Mouse (Mus musculus) fibroblast of lung, adult 2 months (primary cell): Measurements from ENCODE around the gene Slc16a10.

ENCODE experiments used
- DNase-seq: peaks from one replicate; pipeline ENCODE4 v3.0.0-alpha.2; 2011; ENCODE audit warnings: low read depth

Slc16a10 gene

DNA sequence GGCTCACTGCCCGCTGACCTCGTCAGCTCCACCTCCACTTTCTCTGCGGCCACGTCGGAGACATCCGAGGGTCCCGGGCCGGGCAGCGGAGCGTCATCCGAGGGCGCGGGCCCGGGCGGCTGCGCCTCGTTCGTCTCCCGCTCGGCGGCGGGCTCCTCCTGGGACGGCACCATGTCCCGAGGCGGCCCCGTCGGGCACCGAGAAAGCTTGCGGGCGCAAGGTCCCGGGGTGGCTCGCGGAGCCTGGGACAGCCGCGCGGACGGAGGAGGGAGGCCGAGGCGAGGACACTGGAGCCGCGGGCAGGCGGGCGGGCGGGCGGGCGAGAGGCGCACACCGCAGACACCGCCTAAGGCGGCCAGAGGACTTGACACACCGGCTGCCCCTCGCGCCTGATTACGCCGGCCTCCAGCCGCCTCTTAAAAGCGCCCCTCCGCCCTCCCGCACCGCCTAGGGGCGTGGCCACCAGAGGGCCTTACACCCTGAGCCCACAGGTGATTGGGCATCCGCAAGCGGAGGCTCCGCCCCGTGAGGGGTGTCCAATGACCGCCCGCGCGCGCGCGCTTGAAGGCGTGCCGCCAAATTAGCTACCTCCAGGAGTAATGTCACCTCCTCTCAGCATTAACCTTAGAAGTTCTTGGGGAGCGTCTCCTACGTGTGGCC is at the start of gene Slc16a10:
Gene Slc16a10 (minus strand): TSS at position 395 of the 660 bp plus-strand sequence.
- peak; percentile 57 for DNase-seq

- no peak for DNase-seq
Measured at GRCm38 (mm10) chr10:40191338-40191979, 49.4 kb upstream of the Slc16a10 start.

GRCm38 (mm10) chr10:40190871-40191270 is 48.8 kb upstream of the Slc16a10 start:
- no peak for DNase-seq

- DNase-seq = no peak
Measured at GRCm38 (mm10) chr10:40189689-40190088, 47.6 kb upstream of the Slc16a10 start.

DNA sequence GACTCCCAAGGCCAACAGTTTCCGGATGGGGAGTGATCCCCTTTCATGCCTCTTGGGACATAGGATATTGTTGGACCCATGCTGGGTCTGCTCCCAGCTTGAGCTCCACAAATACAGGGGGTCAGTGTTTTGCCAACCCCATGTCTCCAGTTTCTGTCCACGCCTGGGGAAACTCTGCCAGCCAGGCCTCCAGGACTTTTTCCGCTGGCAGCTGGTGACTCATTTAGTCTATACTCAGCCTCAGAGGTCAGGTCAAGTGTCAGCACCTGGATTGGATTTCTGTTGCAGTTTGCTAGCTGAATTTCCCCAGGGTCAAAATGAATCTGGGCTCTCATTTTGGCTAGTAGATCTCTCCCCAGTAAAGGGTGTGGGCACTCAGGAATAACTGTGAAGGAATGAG is 46.8 kb upstream of the Slc16a10 start:
- DNase-seq = no peak

DNA sequence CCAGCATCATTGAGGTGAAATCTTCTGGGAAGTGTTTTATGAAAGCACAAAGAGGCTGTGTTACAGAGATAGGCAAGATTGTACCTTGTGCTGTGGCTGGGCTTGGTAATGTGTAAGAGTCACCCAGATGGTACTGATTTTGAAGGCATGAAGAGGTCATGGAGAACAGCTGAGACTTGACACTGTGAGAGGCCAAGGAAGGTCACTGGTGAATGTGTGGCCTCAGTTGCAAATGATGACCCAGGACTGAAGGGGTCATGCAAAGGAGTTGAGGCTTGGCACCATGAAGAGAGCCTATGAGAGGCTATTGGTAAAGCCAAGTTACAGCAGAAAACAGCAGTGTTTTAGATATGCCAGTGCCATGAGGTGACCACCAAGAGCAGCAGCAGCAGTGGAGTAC is 43.9 kb upstream of the Slc16a10 start:
- DNase-seq = no peak

DNA sequence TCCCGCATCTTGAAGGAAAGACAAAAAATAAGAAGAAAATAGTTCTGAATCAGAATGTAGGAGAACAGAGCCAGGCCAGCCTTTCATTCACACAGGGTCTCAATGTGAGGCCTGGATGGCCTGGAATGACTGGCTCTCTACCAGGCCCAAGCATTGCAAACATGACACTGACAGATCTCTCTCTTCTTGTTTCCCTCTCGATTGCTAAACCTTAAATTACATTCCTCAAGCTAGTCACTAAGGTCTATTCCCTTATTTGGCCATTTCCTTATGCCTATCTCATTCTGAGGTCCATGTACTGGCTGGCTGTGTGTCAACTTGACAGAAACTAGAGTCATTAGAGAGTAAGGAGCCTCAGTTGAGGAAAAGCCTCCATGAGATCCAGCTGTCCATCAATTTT is 38.0 kb upstream of the Slc16a10 start:
- DNase-seq = no peak

- DNase-seq = no peak
Measured at GRCm38 (mm10) chr10:40179142-40179541, 37.1 kb upstream of the Slc16a10 start.

DNA sequence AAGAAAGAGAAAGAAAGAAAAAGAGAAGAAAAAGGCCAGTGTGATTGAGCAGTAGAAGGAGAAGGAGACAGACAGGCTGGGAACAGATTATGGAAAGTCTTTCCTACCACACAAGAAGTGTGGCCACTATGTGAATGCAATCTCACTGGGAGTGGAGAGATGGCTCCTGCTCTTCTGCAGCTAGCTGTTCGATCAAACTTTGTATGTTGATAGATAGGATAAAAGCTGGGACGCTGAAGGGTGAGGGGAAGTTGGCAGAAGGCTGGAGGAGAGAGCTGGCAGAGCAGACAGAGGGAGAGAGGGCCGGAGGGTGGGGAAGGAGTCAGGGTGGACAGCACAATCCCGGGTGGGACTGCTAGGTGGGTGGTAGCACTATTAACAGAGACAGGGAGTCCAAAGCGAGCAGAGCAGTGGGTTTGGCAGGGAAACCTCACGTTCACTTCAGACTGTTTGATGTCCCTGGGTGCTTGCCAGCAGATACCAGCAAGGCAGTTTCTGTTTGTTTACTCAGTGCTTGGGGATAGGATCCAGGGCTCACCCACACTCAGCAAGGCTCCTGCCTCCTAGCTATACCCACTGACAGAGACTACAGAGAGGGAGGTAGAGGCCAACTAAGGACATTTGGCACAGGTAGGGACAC is 35.4 kb upstream of the Slc16a10 start:
- peak; percentile 28 for DNase-seq

DNA sequence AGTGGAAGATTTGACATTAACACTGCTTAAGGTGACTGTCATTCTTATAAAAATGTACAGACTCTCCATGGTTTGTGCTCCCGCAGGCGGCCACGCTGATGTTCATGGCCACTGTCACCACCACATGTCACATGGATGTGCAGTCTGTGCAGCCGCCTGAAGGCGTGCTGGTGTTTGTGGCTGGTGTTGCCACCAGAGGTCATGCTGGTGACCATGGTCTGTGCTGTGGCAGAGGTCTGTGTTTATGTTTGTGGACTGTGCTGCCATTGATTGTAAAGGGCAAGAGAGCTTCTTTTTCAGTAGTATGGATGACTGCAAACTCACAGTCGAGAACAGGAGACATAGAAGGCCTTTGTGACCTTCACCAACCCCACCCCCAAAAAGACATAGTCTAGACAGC is 30.1 kb upstream of the Slc16a10 start:
- no peak for DNase-seq

DNA sequence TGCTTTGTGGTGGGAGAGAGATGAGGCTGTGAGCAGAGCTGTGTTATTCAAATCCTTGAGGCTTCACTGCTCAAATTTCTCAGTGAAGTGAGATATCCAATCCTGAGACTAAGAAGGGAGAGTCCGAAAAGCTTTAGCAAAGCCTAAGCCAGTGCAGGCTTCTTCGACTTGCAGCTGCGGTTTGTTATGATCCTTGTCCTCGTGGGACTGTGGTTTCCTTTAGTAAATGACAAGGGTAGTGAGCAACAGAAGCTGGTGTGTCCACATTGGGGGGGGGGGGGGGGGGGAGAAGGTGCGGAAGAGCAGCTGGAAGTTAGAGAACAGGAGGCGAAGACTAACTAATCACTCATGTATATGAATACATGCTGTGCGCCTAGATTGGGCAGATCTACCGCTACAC is 29.2 kb upstream of the Slc16a10 start:
- no peak for DNase-seq

DNA sequence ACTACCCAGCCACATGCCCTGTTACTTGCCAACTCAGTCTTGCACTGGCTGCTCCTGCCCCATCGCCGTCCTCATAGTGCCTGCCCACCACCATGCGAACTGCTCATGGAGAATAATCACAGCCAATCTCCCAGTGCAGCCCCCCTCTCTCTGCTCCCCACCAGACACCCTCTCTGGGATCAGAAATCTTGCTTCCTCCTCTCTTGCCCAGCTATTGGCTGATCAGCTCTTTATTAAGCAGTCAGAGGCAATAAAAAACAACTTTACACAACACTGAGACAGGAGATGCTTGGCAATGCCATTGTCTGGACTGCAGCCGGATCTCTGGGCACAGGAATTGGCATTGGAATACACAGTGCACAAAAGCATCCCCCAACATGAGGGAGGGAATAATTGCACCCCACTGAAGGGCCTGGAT is 28.1 kb upstream of the Slc16a10 start:
- no peak for DNase-seq

GRCm38 (mm10) chr10:40169566-40169965 is 27.5 kb upstream of the Slc16a10 start:
- DNase-seq = no peak

DNA sequence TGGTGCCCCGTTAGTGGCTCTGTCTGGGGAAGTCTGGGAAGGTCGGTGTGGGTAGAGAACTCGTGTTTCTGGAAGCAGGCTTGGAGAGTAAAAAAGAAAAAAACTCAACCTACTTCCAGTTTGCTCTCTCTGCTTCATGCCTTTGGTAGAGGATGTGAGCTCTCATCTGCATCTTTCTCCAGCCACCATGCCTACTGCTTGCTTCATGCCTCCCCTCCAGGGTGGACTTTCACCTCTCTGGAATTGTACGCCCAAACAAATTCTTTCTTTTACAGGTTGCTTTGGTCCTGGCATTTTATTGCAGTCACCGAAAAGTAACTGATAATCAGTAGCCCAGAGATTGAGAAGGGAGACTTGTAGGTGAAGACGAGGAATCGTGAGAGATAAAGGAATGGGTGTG is 27.0 kb upstream of the Slc16a10 start:
- DNase-seq = no peak

GRCm38 (mm10) chr10:40164421-40165386 is 22.6 kb upstream of the Slc16a10 start:
- no peak for DNase-seq

DNA sequence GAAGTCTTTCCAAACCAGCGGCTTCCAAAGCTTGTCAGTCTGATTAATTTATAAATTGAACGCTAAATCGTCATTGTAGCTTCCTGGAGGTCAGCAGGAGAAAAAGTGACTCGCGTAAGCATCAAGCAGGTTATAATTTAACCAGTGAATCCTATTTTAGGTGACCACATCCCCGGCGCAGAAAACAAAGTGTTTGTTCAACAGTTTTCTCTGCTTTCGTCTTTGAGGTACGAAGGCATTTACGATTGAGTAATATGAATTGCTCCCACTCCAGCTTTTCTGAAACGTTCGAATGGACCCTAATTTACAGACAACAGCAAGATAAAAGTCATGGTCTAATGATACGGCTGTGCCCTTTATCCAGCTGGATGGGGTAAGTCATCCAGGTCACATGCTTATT is 21.9 kb upstream of the Slc16a10 start:
- DNase-seq = no peak

GRCm38 (mm10) chr10:40163338-40163737 is 21.3 kb upstream of the Slc16a10 start:
- DNase-seq = no peak

- DNase-seq = no peak
Measured at GRCm38 (mm10) chr10:40161701-40162255, 19.7 kb upstream of the Slc16a10 start.

DNA sequence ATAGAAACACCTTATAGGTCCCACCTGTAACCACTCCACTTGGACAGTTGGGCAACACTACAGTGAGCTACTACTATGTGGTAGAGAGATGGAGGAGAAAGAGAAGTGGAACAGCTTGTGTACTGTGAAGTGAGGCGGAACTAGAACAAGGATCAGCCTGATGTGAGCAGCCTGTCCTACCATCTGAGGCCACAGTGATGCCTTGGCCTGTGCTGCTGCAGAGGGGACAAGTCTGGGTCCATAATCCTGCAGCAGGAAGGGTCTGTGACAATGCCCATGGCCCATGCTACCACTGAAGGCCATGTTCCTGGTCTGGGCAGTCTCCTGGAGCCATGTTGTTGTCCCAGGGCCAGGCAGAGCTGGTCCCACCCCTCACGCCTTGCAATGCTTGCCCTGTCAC is 19.2 kb upstream of the Slc16a10 start:
- DNase-seq = no peak

DNA sequence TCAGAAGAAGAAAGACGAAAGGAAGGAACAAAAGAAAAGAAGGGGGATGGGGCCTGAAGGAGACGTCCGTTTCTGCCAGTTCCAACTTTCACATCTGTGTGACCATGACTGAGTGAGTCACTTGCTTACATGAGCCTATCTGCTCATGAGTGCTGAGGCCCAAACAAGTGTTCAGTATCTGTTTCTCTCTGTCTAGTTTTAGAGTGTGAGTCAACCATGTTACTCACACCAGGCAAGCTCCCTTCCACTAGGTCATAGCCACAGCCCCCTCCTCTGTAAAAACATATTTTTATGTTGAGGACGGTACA is 10.4 kb upstream of the Slc16a10 start:
- peak; percentile 16 for DNase-seq

- no peak for DNase-seq
Measured at GRCm38 (mm10) chr10:40151852-40152549, 9.9 kb upstream of the Slc16a10 start.
